Mouse (Mus musculus): Measurements from ENCODE around the gene Arhgef9. TPM values are rescaled to one million over a fixed set of nuclear protein-coding genes. Genes with fewer than 3 reads are reported as not detected.

The Arhgef9 gene
- polyA plus RNA-seq (2015; fragmentation: Nextera tagmentation; extraction: Ambion mirVana): 13.3 and 14.8 TPM in 2 replicates

GRCm38 (mm10) chrX:95196104-95196919 lies at the start of gene Arhgef9:
Gene Arhgef9, minus strand, starts transcription at chrX:95196856.

DNA sequence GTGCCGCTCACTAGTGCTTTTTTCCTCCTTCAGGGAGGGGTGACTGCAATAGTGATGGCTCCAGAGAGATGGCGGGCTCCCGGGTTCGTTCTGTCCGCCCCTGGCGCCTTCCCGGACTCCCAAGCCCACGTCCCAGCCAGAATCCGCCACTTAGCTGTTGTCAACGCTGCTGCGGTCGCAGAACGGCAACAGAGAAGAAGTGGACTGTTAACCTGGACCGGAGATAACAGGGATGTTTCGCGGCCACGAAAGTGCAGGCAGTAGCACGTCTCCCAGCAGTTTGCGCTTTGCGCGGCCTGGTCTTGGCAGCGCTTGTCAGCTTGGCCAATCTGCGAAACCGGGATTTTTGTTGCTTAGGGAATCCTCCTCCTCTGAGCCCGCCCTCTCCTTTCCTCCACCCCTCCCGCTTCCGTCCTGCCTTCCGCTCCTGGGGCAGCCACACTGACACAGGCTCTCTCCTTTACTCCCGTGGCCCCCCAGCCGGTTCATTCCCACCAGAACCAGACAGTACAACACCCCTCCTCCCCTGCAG lies 170.2 kb downstream of the Arhgef9 start, which contains the start of gene Spin4:
Gene Spin4, minus strand, starts transcription at position 322 of the 532 bp plus-strand sequence.

Other genes with a start within 250 kb of the Arhgef9 start
- 6.2 and 8.3 TPM in 2 replicates for gene Spin4, start 170.2 kb downstream of the Arhgef9 start, polyA plus RNA-seq (2015; fragmentation: Nextera tagmentation; extraction: Ambion mirVana)
- 12.2 and 12.9 TPM in 2 replicates for gene Amer1, start 248.0 kb upstream of the Arhgef9 start, polyA plus RNA-seq (2015; fragmentation: Nextera tagmentation; extraction: Ambion mirVana)

All from urinary bladder, postnatal 0 days (tissue).